9 mouse cellular contexts compared by ENCODE assay signal in genomic region chr13:28512573-28513334, GRCm38 (mm10).
A peak's percentile ranks its signal among the peaks of the same experiment; 100 is the strongest.
DNase-seq lines count a peak whose midpoint lies in the region; ATAC-seq and TF ChIP-seq lines count a peak whose summit lies in the region.
"Had no signal": no experiment of that assay in that cellular context is flagged by ENCODE, and none has a peak within 500 bp of the region (broad histone marks: within the 10 kb centered on the region; RNA-seq: fewer than 3 reads in every experiment).

No protein-coding gene starts in this region.

- no peak overlapping the region for H3K27ac ChIP-seq in liver, embryonic 12.5 days
- H3K27ac ChIP-seq in midbrain, postnatal 0 days (ENCODE audit: low read depth, low read length): no peak overlapping the region
- H3K27ac ChIP-seq: liver, embryonic 13.5 days had no signal

- no peak overlapping the region for H3K4me2 ChIP-seq in liver, embryonic 12.5 days
- H3K4me2 ChIP-seq in midbrain, postnatal 0 days (ENCODE audit: low read depth, low read length, poor library complexity, severe bottlenecking): no peak overlapping the region
- H3K4me2 ChIP-seq: liver, embryonic 13.5 days had no signal

- TF ChIP-seq CTCF in midbrain, postnatal 0 days (IDR thresholded peaks at IDR 0.05): no peak

- H3K4me3 ChIP-seq in liver, embryonic 12.5 days: no peak overlapping the region
- no peak overlapping the region for H3K4me3 ChIP-seq in midbrain, postnatal 0 days (ENCODE audit: low read depth, low read length)
- H3K4me3 ChIP-seq: liver, embryonic 13.5 days had no signal

- DNase-seq in adrenal gland, postnatal 14 days: peak; percentile 19
- no peak for DNase-seq in adrenal gland, postnatal 4 days (ENCODE audit: low spot score in 2 of 2)
- peak; percentile 13 for DNase-seq in liver
- peak; percentile 37 to 44 for DNase-seq in heart, postnatal 10 days
- DNase-seq in midbrain, postnatal 0 days (ENCODE audit: low spot score): peak; percentile 56
- DNase-seq in thymus, postnatal 4 days: peak; percentile 94
- DNase-seq: liver, embryonic 13.5 days had no signal

- H3K36me3 ChIP-seq in liver, embryonic 12.5 days: no peaks in the 10 kb centered on the region
- H3K36me3 ChIP-seq in midbrain, postnatal 0 days (ENCODE audit: insufficient read depth, low read length): no peaks in the 10 kb centered on the region
- H3K36me3 ChIP-seq: liver, embryonic 13.5 days had no signal

- 46% methylated on average over 11 of the region's 11 CpGs for WGBS in liver, embryonic 12.5 days (ENCODE audit: insufficient replicate concordance)
- WGBS in midbrain, postnatal 0 days: 63% methylated on average over 11 of the region's 11 CpGs

- H3K27me3 ChIP-seq in liver, embryonic 12.5 days (replicated peaks): no peaks in the 10 kb centered on the region
- H3K27me3 ChIP-seq in midbrain, postnatal 0 days (ENCODE audit: insufficient read depth, low read length): no peaks in the 10 kb centered on the region
- H3K27me3 ChIP-seq: liver, embryonic 13.5 days had no signal

- H3K9me3 ChIP-seq in liver, embryonic 12.5 days (replicated peaks): no peaks in the 10 kb centered on the region
- H3K9me3 ChIP-seq in midbrain, postnatal 0 days (ENCODE audit: low read length): no peaks in the 10 kb centered on the region
- H3K9me3 ChIP-seq: liver, embryonic 13.5 days had no signal

- no peak overlapping the region for H3K9ac ChIP-seq in liver, embryonic 12.5 days
- no peak overlapping the region for H3K9ac ChIP-seq in midbrain, postnatal 0 days (replicated peaks; ENCODE audit: low read length, poor library complexity, severe bottlenecking)
- H3K9ac ChIP-seq: liver, embryonic 13.5 days had no signal

- intact Hi-C loops in heart, postnatal 10 days (cut with DNase I): loop anchor here (5.0 kb wide), 1 partner anchor 440 kb away; the partner anchor contains the start of gene Sox4

- no peaks in the 10 kb centered on the region for H3K4me1 ChIP-seq in liver, embryonic 12.5 days
- no peaks in the 10 kb centered on the region for H3K4me1 ChIP-seq in midbrain, postnatal 0 days (ENCODE audit: insufficient read depth, low read length)
- H3K4me1 ChIP-seq: liver, embryonic 13.5 days had no signal

- ATAC-seq in liver, embryonic 12.5 days: no peak
- ATAC-seq in midbrain, postnatal 0 days (ENCODE audit: low FRiP score): no peak
- no peak for ATAC-seq in cerebellum, adult (ENCODE audit: insufficient number of reproducible peaks, low FRiP score, low TSS enrichment)

Comparison
In these comparisons a context has a peak if more than half of its experiments do, and no peak if none do; other contexts are left out.
1. DNase-seq: peak in adrenal gland, postnatal 14 days (single experiment), liver (single experiment), heart, postnatal 10 days (2 of 2), midbrain, postnatal 0 days (single experiment) and thymus, postnatal 4 days (single experiment); none in adrenal gland, postnatal 4 days (0 of 2).